Mouse (Mus musculus) activated CD4-positive, CD25-positive, alpha-beta regulatory T cell, adult 4 months (primary cell): ENCODE measurements at regions not wholly inside any gene's neighbourhood (a gene's known extent, or its start where the extent isn't known, plus 50 kb on each side); places are given as distances from the start of the nearest gene placed in this dataset.

Source experiments
- ATAC-seq: one replicate; pipeline ENCODE4 v1.8.0; 2017

- ATAC-seq, result no peak
Measured at GRCm38 (mm10) chr5:132633198-132633884, 90.2 kb upstream of the Auts2 start.

- no peak for ATAC-seq
Measured at GRCm38 (mm10) chr5:132621751-132622150, 78.6 kb upstream of the Auts2 start.

GRCm38 (mm10) chr5:132617241-132617640 lies 74.1 kb upstream of the Auts2 start:
- ATAC-seq, result no peak

- ATAC-seq, result no peak
Measured at GRCm38 (mm10) chr5:132609251-132609650, 66.1 kb upstream of the Auts2 start.

- ATAC-seq, result no peak
Measured at GRCm38 (mm10) chr5:132606216-132606615, 63.1 kb upstream of the Auts2 start.

- ATAC-seq, result no peak
Measured at GRCm38 (mm10) chr5:132594796-132595195, 51.7 kb upstream of the Auts2 start.
